ENCODE assay signal across 9 mouse cellular contexts in genomic region chr11:120582268-120582981, GRCm38 (mm10). TPM values are rescaled to one million over a fixed set of nuclear protein-coding genes. Genes with fewer than 3 reads are reported as not detected.
DNase-seq lines count a peak whose midpoint lies in the region; ATAC-seq lines count a peak whose summit lies in the region.
"Had no signal": no experiment of that assay in that cellular context is flagged by ENCODE, and none has a peak within 500 bp of the region (broad histone marks: within the 10 kb centered on the region; RNA-seq: fewer than 3 reads in every experiment).

No protein-coding gene starts in this region.

- 75% methylated on average over 8 of the region's 8 CpGs for WGBS in forebrain, embryonic 14.5 days

- no peaks in the 10 kb centered on the region for H3K9me3 ChIP-seq in forebrain, embryonic 14.5 days (replicated peaks; ENCODE audit: control insufficient read depth, low read length)

- H3K9ac ChIP-seq in forebrain, embryonic 14.5 days (ENCODE audit: low read length): peak overlapping the region; percentile 95

- no peaks in the 10 kb centered on the region for H3K27me3 ChIP-seq in forebrain, embryonic 14.5 days (replicated peaks; ENCODE audit: control insufficient read depth, insufficient read depth, low read length)
- no peaks in the 10 kb centered on the region for H3K27me3 ChIP-seq in splenic B cell, adult 2 months (ENCODE audit: control insufficient read depth, insufficient read depth, low read length, poor library complexity, severe bottlenecking)

- H3K4me1 ChIP-seq in forebrain, embryonic 14.5 days (ENCODE audit: control insufficient read depth, insufficient read depth, low read length): peaks cover 10% of the 10 kb centered on the region

- H3K4me2 ChIP-seq in forebrain, embryonic 14.5 days (ENCODE audit: low read length): peak overlapping the region; percentile 85

- DNase-seq in adrenal gland, adult (ENCODE audit: inconsistent age in 2 of 2, low spot score in 1 of 2): peak; percentile 45 to 80
- DNase-seq in adrenal gland, postnatal 4 days (ENCODE audit: low spot score in 2 of 2): no peak
- DNase-seq in NIH3T3 (ENCODE audit: low read depth): peak; percentile 57
- DNase-seq in forebrain, embryonic 14.5 days (ENCODE audit: low spot score): peak; percentile 24
- peak; percentile 71 for DNase-seq in kidney, adult 9 months
- peak; percentile 60 for DNase-seq in lung, postnatal 25 days (ENCODE audit: low spot score)
- peak; percentile 76 for DNase-seq in splenic B cell, adult 2 months (ENCODE audit: low read depth, low spot score)
- no peak for DNase-seq in urinary bladder, postnatal 10 days (ENCODE audit: low spot score)

- ATAC-seq in forebrain, embryonic 14.5 days: no peak

- peak overlapping the region; percentile 95 for H3K27ac ChIP-seq in forebrain, embryonic 14.5 days (ENCODE audit: low read depth, low read length)

- H3K4me3 ChIP-seq in forebrain, embryonic 14.5 days (ENCODE audit: low read depth, low read length): peak overlapping the region; percentile 89

- H3K36me3 ChIP-seq in forebrain, embryonic 14.5 days (ENCODE audit: control insufficient read depth, insufficient read depth, low read length): peaks cover 55% of the 10 kb centered on the region
- H3K36me3 ChIP-seq in splenic B cell, adult 2 months (ENCODE audit: control insufficient read depth, insufficient read depth, low read length, poor library complexity, severe bottlenecking): peaks cover 20% of the 10 kb centered on the region

RNA-seq across cellular contexts. Expression of gene Arhgdia, which starts 1.0 kb away (rescaled TPM):
- 100 to 1,000 TPM; 321 to 354 TPM for total RNA-seq in adrenal gland, postnatal 4 days (2021)
- polyA plus RNA-seq in forebrain, embryonic 14.5 days (2014; fragmentation: Nextera tagmentation; extraction: Ambion mirVana): 449 and 481 TPM in 2 replicates

RNA-seq across cellular contexts. Expression of gene P4hb, which starts 9.4 kb away (rescaled TPM):
- 100 to 1,000 TPM; 531 to 539 TPM for total RNA-seq in adrenal gland, postnatal 4 days (2021)
- polyA plus RNA-seq in forebrain, embryonic 14.5 days (2014; fragmentation: Nextera tagmentation; extraction: Ambion mirVana): 325 and 332 TPM in 2 replicates

RNA-seq across cellular contexts. Expression of gene Alyref, which starts 15.7 kb away (rescaled TPM):
- total RNA-seq in adrenal gland, postnatal 4 days (2021): 100 to 1,000 TPM; 136 to 169 TPM
- 318 and 352 TPM in 2 replicates for polyA plus RNA-seq in forebrain, embryonic 14.5 days (2014; fragmentation: Nextera tagmentation; extraction: Ambion mirVana)

RNA-seq across cellular contexts. Expression of gene Anapc11, which starts 15.8 kb away (rescaled TPM):
- 10 to 100 TPM; 87.4 to 90.7 TPM for total RNA-seq in adrenal gland, postnatal 4 days (2021)
- polyA plus RNA-seq in forebrain, embryonic 14.5 days (2014; fragmentation: Nextera tagmentation; extraction: Ambion mirVana): 237 and 281 TPM in 2 replicates

RNA-seq across cellular contexts. Expression of gene Npb, which starts 25.9 kb away (rescaled TPM):
- total RNA-seq in adrenal gland, postnatal 4 days (2021): 1 to 10 TPM; 2.4 to 5.4 TPM
- 0.46 and 0.98 TPM in 2 replicates for polyA plus RNA-seq in forebrain, embryonic 14.5 days (2014; fragmentation: Nextera tagmentation; extraction: Ambion mirVana)
- total RNA-seq: left cerebral cortex, postnatal 25 days had no signal

Comparison
In these comparisons a context has a peak if more than half of its experiments do, and no peak if none do; other contexts are left out.
1. DNase-seq: peak in adrenal gland, adult (2 of 2), NIH3T3 (single experiment), forebrain, embryonic 14.5 days (single experiment), kidney, adult 9 months (single experiment), lung, postnatal 25 days (single experiment) and splenic B cell, adult 2 months (single experiment); none in adrenal gland, postnatal 4 days (0 of 2) and urinary bladder, postnatal 10 days (single experiment).